Mouse (Mus musculus): ENCODE data around the gene Rxra. TPM values are rescaled to one million over a fixed set of nuclear protein-coding genes. Genes with fewer than 3 reads are reported as not detected.
A peak's percentile ranks its signal among the peaks of the same experiment; 100 is the strongest.

The Rxra gene
- 12.4 and 13.0 TPM in 2 replicates for polyA plus RNA-seq (2015; fragmentation: Nextera tagmentation; extraction: Ambion mirVana)

GRCm38 (mm10) chr2:27676106-27676477 is at the start of gene Rxra:
TSS of gene Rxra (plus strand) at chr2:27676440.
- 3% methylated on average over 16 of the region's 16 CpGs for WGBS

DNA sequence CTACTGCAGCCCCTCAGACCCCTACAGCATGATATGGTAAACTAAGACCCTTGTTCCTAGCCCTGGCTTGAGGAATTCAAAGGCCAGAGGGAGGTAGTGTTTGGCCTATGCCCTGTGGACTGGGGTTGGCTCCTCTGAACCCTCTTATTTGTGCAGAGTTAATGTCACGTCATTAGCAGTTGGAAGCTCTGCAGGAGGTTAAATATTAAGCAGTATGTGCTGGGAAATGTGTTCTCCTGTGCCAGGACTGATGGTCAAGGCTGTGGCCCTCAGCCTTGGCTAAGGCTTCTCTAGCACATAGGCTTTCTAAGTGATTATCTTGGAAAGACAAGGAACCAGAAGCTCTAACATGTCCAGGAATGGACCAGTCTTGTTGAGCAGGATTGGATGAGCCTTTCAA is 49.6 kb upstream of the Rxra start:
- Histone ChIP-seq H3K4me2 (no peak overlapping the region), H3K4me1 (no peaks in the 10 kb centered on the region), H3K36me3 (no peaks in the 10 kb centered on the region), H3K27ac (no peak overlapping the region), H3K9ac (no peak overlapping the region), H3K4me3 (replicated peaks) (no peak overlapping the region), H3K9me3 (no peaks in the 10 kb centered on the region), H3K27me3 (replicated peaks) (no peaks in the 10 kb centered on the region)
- WGBS = 56% methylated on average over 1 of the region's 1 CpGs
- ATAC-seq (ENCODE audit: insufficient read depth, low FRiP score, low read depth) = peak; percentile 57; the same call in 1 of the 2 replicates

More at GRCm38 (mm10) chr2:27676106-27676477, at the start of gene Rxra:
- H3K4me1 ChIP-seq = peaks cover 49% of the 10 kb centered on the region
- H3K36me3 ChIP-seq = no peaks in the 10 kb centered on the region
- peak within 1 kb of the TSS; percentile 94 for H3K4me2 ChIP-seq
- ATAC-seq (ENCODE audit: insufficient read depth, low FRiP score, low read depth) = peak; percentile 42; the same call in 1 of the 2 replicates
- H3K9me3 ChIP-seq = no peaks in the 10 kb centered on the region
- peak within 1 kb of the TSS; percentile 87 for H3K4me3 ChIP-seq (replicated peaks)
- no peaks in the 10 kb centered on the region for H3K27me3 ChIP-seq (replicated peaks)
- peak within 1 kb of the TSS; percentile 98 for H3K27ac ChIP-seq
- peak within 1 kb of the TSS; percentile 96 for H3K9ac ChIP-seq

GRCm38 (mm10) chr2:27630601-27631285 is 45.5 kb upstream of the Rxra start:
- Histone ChIP-seq H3K4me1 (no peaks in the 10 kb centered on the region), H3K27ac (no peak overlapping the region), H3K36me3 (no peaks in the 10 kb centered on the region), H3K4me2 (no peak overlapping the region), H3K4me3 (replicated peaks) (no peak overlapping the region), H3K9me3 (no peaks in the 10 kb centered on the region), H3K9ac (no peak overlapping the region), H3K27me3 (replicated peaks) (no peaks in the 10 kb centered on the region)
- WGBS = 74% methylated on average over 3 of the region's 3 CpGs
- no peak for ATAC-seq (ENCODE audit: insufficient read depth, low FRiP score, low read depth)

DNA sequence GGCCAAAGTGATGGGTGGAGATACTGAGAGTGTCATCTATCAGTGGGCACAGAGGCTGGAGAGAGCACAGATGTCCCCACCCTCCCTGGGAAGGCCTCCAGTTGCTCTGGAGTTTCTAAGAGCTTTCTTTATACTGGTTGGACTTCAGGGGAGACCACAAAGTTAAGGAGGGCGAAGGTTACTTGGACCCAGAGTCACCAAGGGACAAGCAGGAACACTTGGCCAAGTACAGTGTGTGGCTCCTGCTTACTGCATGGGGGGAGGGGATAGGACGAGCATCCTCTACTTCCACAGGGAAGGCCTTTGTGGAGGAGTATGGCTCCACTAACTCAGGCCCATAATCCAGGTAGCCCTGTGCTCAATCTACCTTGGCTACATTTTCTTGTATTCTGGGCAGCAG is 42.8 kb upstream of the Rxra start:
- Histone ChIP-seq H3K27me3 (replicated peaks) (no peaks in the 10 kb centered on the region), H3K4me2 (no peak overlapping the region), H3K27ac (no peak overlapping the region), H3K36me3 (no peaks in the 10 kb centered on the region), H3K4me1 (no peaks in the 10 kb centered on the region), H3K4me3 (replicated peaks) (no peak overlapping the region), H3K9ac (no peak overlapping the region), H3K9me3 (no peaks in the 10 kb centered on the region)
- ATAC-seq (ENCODE audit: insufficient read depth, low FRiP score, low read depth) = no peak
- 68% methylated on average over 2 of the region's 2 CpGs for WGBS

DNA sequence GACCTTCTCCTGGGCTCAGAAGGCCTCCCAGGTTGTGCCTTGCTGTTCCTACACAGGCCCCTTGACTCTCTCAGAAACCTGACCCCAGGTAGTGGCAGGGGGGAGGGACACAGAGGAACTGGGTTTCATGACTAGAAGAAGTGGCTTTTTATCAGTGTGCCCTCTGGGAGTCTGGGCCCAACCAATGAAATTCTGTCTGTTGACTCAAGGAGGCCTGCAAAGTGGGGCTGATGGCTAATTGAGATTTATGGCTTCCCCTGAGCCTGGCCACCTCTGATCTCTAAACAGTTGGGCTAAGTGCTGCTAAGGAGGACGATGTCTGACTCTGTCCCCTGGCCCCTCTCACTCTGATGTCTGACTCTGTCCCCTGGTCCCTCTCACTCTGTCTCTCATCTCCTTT is 42.2 kb upstream of the Rxra start:
- H3K36me3 ChIP-seq = no peaks in the 10 kb centered on the region
- no peak for ATAC-seq (ENCODE audit: insufficient read depth, low FRiP score, low read depth)
- no peak overlapping the region for H3K27ac ChIP-seq
- H3K27me3 ChIP-seq (replicated peaks) = no peaks in the 10 kb centered on the region
- H3K9ac ChIP-seq = no peak overlapping the region
- WGBS = 52% methylated on average over 1 of the region's 1 CpGs
- no peak overlapping the region for H3K4me3 ChIP-seq (replicated peaks)
- no peaks in the 10 kb centered on the region for H3K9me3 ChIP-seq
- no peaks in the 10 kb centered on the region for H3K4me1 ChIP-seq
- H3K4me2 ChIP-seq = no peak overlapping the region

DNA sequence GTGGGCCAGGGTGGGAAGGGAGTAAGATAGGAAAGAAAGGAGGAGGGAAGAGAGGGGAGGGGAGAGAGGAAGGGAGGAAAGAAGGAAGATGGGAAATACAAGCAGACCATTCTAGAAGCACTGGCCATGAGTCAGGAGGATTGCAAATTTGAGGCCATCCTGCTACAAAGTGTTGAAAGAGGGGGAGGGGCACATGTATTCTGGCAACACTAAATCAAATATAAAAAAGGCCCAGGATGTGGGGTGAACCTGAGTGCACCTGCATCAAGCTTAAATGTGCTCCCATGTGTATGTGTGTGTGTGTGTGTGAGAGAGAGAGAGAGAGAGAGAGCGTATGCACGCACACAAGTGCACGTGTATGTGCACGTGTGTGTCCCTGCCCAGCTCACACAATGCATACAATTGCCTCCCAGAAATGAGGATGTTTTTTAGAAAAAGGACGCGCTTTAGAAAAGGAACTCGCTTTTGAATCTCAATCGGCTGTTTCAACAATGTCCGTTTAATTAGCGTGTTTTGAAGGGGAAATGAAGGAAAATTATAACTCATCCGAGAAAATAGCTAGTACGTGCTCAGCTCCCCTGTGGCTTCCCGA is 41.0 kb upstream of the Rxra start:
- H3K9me3 ChIP-seq = no peaks in the 10 kb centered on the region
- no peak overlapping the region for H3K9ac ChIP-seq
- WGBS = 78% methylated on average over 13 of the region's 13 CpGs
- H3K27me3 ChIP-seq (replicated peaks) = no peaks in the 10 kb centered on the region
- H3K27ac ChIP-seq = no peak overlapping the region
- ATAC-seq (ENCODE audit: insufficient read depth, low FRiP score, low read depth) = no peak
- no peaks in the 10 kb centered on the region for H3K4me1 ChIP-seq
- H3K36me3 ChIP-seq = no peaks in the 10 kb centered on the region
- no peak overlapping the region for H3K4me3 ChIP-seq (replicated peaks)
- no peak overlapping the region for H3K4me2 ChIP-seq

DNA sequence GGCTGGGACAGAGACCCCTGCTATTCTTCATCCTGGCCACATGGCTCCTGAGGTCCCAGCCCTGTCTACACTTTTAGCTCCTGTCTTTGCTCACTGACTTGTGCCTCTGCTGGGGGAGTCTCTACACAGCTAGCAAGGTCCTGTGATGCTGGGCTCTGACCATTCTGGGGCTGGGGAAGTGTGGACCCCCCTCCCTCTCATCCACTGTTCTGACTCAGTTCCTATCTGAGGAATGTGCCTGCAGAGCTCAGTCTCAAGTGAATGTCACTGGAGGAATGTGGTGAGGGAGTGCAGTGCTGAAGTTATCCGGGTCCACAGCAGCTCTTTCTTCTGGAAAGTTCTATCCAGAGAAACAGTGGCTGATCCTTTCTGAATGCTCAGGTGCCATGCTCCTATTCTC is 39.4 kb upstream of the Rxra start:
- Histone ChIP-seq H3K9me3 (no peaks in the 10 kb centered on the region), H3K36me3 (no peaks in the 10 kb centered on the region), H3K4me1 (no peaks in the 10 kb centered on the region), H3K27me3 (replicated peaks) (no peaks in the 10 kb centered on the region), H3K4me3 (replicated peaks) (no peak overlapping the region), H3K4me2 (no peak overlapping the region), H3K9ac (no peak overlapping the region), H3K27ac (no peak overlapping the region)
- ATAC-seq (ENCODE audit: insufficient read depth, low FRiP score, low read depth) = no peak
- 29% methylated on average over 1 of the region's 1 CpGs for WGBS

- no peak for ATAC-seq (ENCODE audit: insufficient read depth, low FRiP score, low read depth)
- no peak overlapping the region for H3K27ac ChIP-seq
Observed at GRCm38 (mm10) chr2:27637281-27637896, 38.9 kb upstream of the Rxra start.

GRCm38 (mm10) chr2:27639631-27640334 is 36.5 kb upstream of the Rxra start:
- H3K36me3 ChIP-seq = no peaks in the 10 kb centered on the region
- H3K27ac ChIP-seq = no peak overlapping the region
- H3K4me3 ChIP-seq (replicated peaks) = no peak overlapping the region
- H3K4me1 ChIP-seq = 0 out of 2 replicates have a peak, but pooled peaks cover 5% of the 10 kb centered on the region
- H3K9me3 ChIP-seq = no peaks in the 10 kb centered on the region
- H3K9ac ChIP-seq = no peak overlapping the region
- H3K4me2 ChIP-seq = no peak overlapping the region
- 80% methylated on average over 5 of the region's 5 CpGs for WGBS
- ATAC-seq (ENCODE audit: insufficient read depth, low FRiP score, low read depth) = no peak
- H3K27me3 ChIP-seq (replicated peaks) = no peaks in the 10 kb centered on the region

More at GRCm38 (mm10) chr2:27637281-27637896, 38.9 kb upstream of the Rxra start:
- H3K9me3 ChIP-seq = no peaks in the 10 kb centered on the region
- H3K36me3 ChIP-seq = no peaks in the 10 kb centered on the region
- no peaks in the 10 kb centered on the region for H3K4me1 ChIP-seq
- H3K9ac ChIP-seq = no peak overlapping the region
- no peaks in the 10 kb centered on the region for H3K27me3 ChIP-seq (replicated peaks)
- WGBS = 83% methylated on average over 8 of the region's 8 CpGs
- H3K4me2 ChIP-seq = no peak overlapping the region
- no peak overlapping the region for H3K4me3 ChIP-seq (replicated peaks)

GRCm38 (mm10) chr2:27640900-27641479 is 35.2 kb upstream of the Rxra start:
- Histone ChIP-seq H3K27ac (no peak overlapping the region), H3K36me3 (no peaks in the 10 kb centered on the region), H3K9me3 (no peaks in the 10 kb centered on the region), H3K27me3 (replicated peaks) (no peaks in the 10 kb centered on the region), H3K4me3 (replicated peaks) (no peak overlapping the region), H3K9ac (no peak overlapping the region), H3K4me1 (0 out of 2 replicates have a peak, but pooled peaks cover 5% of the 10 kb centered on the region), H3K4me2 (no peak overlapping the region)
- no peak for ATAC-seq (ENCODE audit: insufficient read depth, low FRiP score, low read depth)
- WGBS = 35% methylated on average over 3 of the region's 3 CpGs

DNA sequence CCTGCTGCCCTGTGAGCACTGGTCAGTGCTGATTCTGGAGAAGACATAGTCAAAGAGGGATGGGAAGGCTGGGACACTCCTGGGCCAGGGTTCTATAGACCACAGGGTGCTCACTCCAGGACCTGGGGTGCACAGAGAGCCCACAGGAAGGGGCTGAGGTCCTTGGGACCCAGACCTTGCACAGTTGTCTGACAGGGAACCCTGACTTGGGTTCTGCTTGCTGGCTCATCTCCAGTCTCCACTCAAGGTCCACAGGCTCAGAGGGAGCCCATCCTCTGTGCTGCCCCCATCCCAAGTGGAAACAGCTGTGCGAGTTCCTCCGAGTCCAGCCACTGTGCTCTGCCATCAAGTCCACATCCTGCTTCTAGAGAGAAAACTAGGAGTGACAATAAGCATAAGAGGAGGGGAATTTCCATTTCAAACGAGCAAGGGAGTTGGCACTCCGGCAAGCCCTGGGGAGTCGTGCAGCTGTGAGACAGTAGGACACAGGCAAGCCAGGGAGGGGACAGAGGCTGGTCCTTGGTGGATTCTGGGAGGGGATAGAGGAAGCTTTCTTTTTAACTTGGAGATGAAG is 31.6 kb upstream of the Rxra start:
- no peak overlapping the region for H3K4me2 ChIP-seq
- peak overlapping the region; percentile 31; the same call in 1 of the 2 replicates for H3K27ac ChIP-seq
- 0 out of 2 replicates have a peak, but pooled peaks cover 5% of the 10 kb centered on the region for H3K4me1 ChIP-seq
- whole genome bisulfite sequencing = 30% methylated on average over 5 of the region's 5 CpGs
- no peak overlapping the region for H3K4me3 ChIP-seq (replicated peaks)
- H3K9ac ChIP-seq = no peak overlapping the region
- H3K27me3 ChIP-seq (replicated peaks) = no peaks in the 10 kb centered on the region
- H3K36me3 ChIP-seq = no peaks in the 10 kb centered on the region
- ATAC-seq (ENCODE audit: insufficient read depth, low FRiP score, low read depth) = no peak; the same call in 1 of the 2 replicates
- H3K9me3 ChIP-seq = no peaks in the 10 kb centered on the region
